Mouse (Mus musculus) CH12.LX (cell line): ENCODE measurements around the gene Actb. TPM values are rescaled to one million over a fixed set of nuclear protein-coding genes. Genes with fewer than 3 reads are reported as not detected.
A peak's percentile ranks its signal among the peaks of the same experiment; 100 is the strongest.

Source experiments
- DNase-seq: peaks from one replicate; pipeline ENCODE4 v3.0.0-alpha.2; 2013; ENCODE audit errors: extremely low read depth
- H3K27ac ChIP-seq: 2 replicates; pipeline ENCODE4 v1.5.1; 2012; ENCODE audit warnings: low read depth, mild to moderate bottlenecking, control low read depth, moderate library complexity; ENCODE audit not compliant: insufficient read depth
- H3K27me3 ChIP-seq: replicated peaks from 2 replicates; pipeline ENCODE3; 2012; ENCODE audit warnings: inconsistent platforms
- H3K36me3 ChIP-seq, 2 experiments: replicated peaks in 1 of 2; 2 replicates each; pipeline versions ENCODE3 to v1.6.1; 2012; ENCODE audit warnings: inconsistent platforms in 1 of 2, low read length in 1 of 2, mild to moderate bottlenecking in 1 of 2, mixed read lengths in 1 of 2, moderate library complexity in 1 of 2; ENCODE audit not compliant: control insufficient read depth in 1 of 2, insufficient read depth in 1 of 2
- H3K4me1 ChIP-seq, 2 experiments: 2 replicates each; pipeline ENCODE4 v1.6.1; 2012; ENCODE audit warnings: inconsistent platforms in 1 of 2, moderate library complexity in 1 of 2; ENCODE audit not compliant: insufficient read depth in 2 of 2, control insufficient read depth in 1 of 2
- H3K4me2 ChIP-seq: 2 replicates; pipeline ENCODE4 v1.6.1; 2012; ENCODE audit warnings: low read depth, mild to moderate bottlenecking, control low read depth; ENCODE audit not compliant: poor library complexity, insufficient read depth, severe bottlenecking
- H3K4me3 ChIP-seq, 3 experiments: fragments of 150-350 bp in 1 of 3; sonication (generic) in 1 of 3; replicated peaks in 1 of 3; 2 replicates each; pipeline versions ENCODE3 to v1.5.1; 2011 to 2012; ENCODE audit warnings: low read depth in 2 of 3, low read length in 2 of 3, mild to moderate bottlenecking in 2 of 3, moderate library complexity in 2 of 3, control low read depth in 1 of 3, improper control_type of control experiment in 1 of 3, inconsistent platforms in 1 of 3, mixed read lengths in 1 of 3; ENCODE audit not compliant: poor library complexity in 1 of 3
- H3K79me2 ChIP-seq: replicated peaks from 2 replicates; pipeline ENCODE4 v1.6.1; 2012; ENCODE audit warnings: mild to moderate bottlenecking, moderate library complexity; ENCODE audit not compliant: control insufficient read depth, poor library complexity, insufficient read depth, severe bottlenecking; ENCODE audit errors: extremely low read depth
- H3K9ac ChIP-seq: 2 replicates; pipeline ENCODE4 v1.6.1; 2012; ENCODE audit warnings: low read depth, mild to moderate bottlenecking, control low read depth, moderate library complexity; ENCODE audit not compliant: insufficient read depth
- H3K9me3 ChIP-seq: replicated peaks from 2 replicates; pipeline ENCODE3; 2012; ENCODE audit warnings: low read length, inconsistent platforms, mixed read lengths
- BHLHE40 ChIP-seq: IDR thresholded peaks from 2 replicates; pipeline ENCODE4 v1.6.1; 2011; ENCODE audit warnings: mild to moderate bottlenecking, low read depth, low read length, improper control_type of control experiment
- CHD1 ChIP-seq: IDR thresholded peaks from 2 replicates; pipeline ENCODE4 v1.6.1; 2012; ENCODE audit warnings: low read depth, low read length, improper control_type of control experiment, inconsistent platforms
- CTCF ChIP-seq, 2 experiments: IDR thresholded peaks in 1 of 2; conservative IDR thresholded peaks in 1 of 2; 2 replicates each; pipeline ENCODE4 v1.5.1; 2011 to 2012; ENCODE audit warnings: low read depth in 2 of 2, low read length in 2 of 2, improper control_type of control experiment in 1 of 2, inconsistent platforms in 1 of 2, mild to moderate bottlenecking in 1 of 2, moderate library complexity in 1 of 2
- E2F4 ChIP-seq: IDR thresholded peaks from 2 replicates; pipeline ENCODE4 v1.6.1; 2011; ENCODE audit warnings: low read depth, low read length, improper control_type of control experiment; ENCODE audit not compliant: insufficient replicate concordance
- EP300 ChIP-seq: IDR thresholded peaks from 2 replicates; pipeline ENCODE4 v1.6.1; 2011; ENCODE audit warnings: low read length, improper control_type of control experiment
- GABPA ChIP-seq: IDR thresholded peaks from 2 replicates; pipeline ENCODE4 v1.6.1; 2012; ENCODE audit warnings: low read depth, low read length, improper control_type of control experiment, inconsistent platforms; ENCODE audit not compliant: insufficient replicate concordance
- HCFC1 ChIP-seq: IDR thresholded peaks from 2 replicates; pipeline ENCODE4 v1.6.1; 2012; ENCODE audit warnings: low read depth, mild to moderate bottlenecking, inconsistent platforms, low read length, improper control_type of control experiment
- IRF4 ChIP-seq: IDR thresholded peaks from 2 replicates; pipeline ENCODE4 v1.6.1; 2014; ENCODE audit warnings: low read depth, mild to moderate bottlenecking, inconsistent platforms, low read length, improper control_type of control experiment
- JUN ChIP-seq: IDR thresholded peaks from 2 replicates; pipeline ENCODE4 v1.6.1; 2011; ENCODE audit warnings: low read depth, mild to moderate bottlenecking, low read length, improper control_type of control experiment, moderate library complexity; ENCODE audit not compliant: insufficient read depth
- JUND ChIP-seq: conservative IDR thresholded peaks from 2 replicates; pipeline ENCODE4 v1.6.1; 2011; ENCODE audit warnings: low read depth, low read length, improper control_type of control experiment
- KAT2A ChIP-seq: IDR thresholded peaks from 2 replicates; pipeline ENCODE4 v1.6.1; 2012; ENCODE audit warnings: low read length, improper control_type of control experiment, inconsistent platforms; ENCODE audit not compliant: insufficient replicate concordance
- MAFK ChIP-seq: IDR thresholded peaks from 2 replicates; pipeline ENCODE4 v1.6.1; 2011; ENCODE audit warnings: low read length, improper control_type of control experiment; ENCODE audit not compliant: insufficient replicate concordance
- MAX ChIP-seq: IDR thresholded peaks from 2 replicates; pipeline ENCODE4 v1.6.1; 2011; ENCODE audit warnings: low read length, improper control_type of control experiment
- MAZ ChIP-seq: IDR thresholded peaks from 2 replicates; pipeline ENCODE4 v1.6.1; 2012; ENCODE audit warnings: low read depth, mild to moderate bottlenecking, inconsistent platforms, low read length, improper control_type of control experiment, moderate library complexity
- MEF2A ChIP-seq: IDR thresholded peaks from 2 replicates; pipeline ENCODE4 v1.6.1; 2014; ENCODE audit warnings: low read depth, mild to moderate bottlenecking, inconsistent platforms, low read length, improper control_type of control experiment, borderline replicate concordance
- MXI1 ChIP-seq: IDR thresholded peaks from 2 replicates; pipeline ENCODE4 v1.6.1; 2011; ENCODE audit warnings: mild to moderate bottlenecking, low read depth, low read length, improper control_type of control experiment
- MYC ChIP-seq: IDR thresholded peaks from 2 replicates; pipeline ENCODE4 v1.6.1; 2011; ENCODE audit warnings: low read depth, mild to moderate bottlenecking, improper control_type of control experiment, low read length
- NELFE ChIP-seq: IDR thresholded peaks from 2 replicates; pipeline ENCODE4 v1.6.1; 2011; ENCODE audit warnings: low read depth, low read length, improper control_type of control experiment
- NRF1 ChIP-seq: IDR thresholded peaks from 2 replicates; pipeline ENCODE4 v1.6.1; 2014; ENCODE audit warnings: low read depth, mild to moderate bottlenecking, inconsistent platforms, low read length, improper control_type of control experiment, moderate library complexity
- POLR2A ChIP-seq: IDR thresholded peaks from 2 replicates; pipeline ENCODE4 v1.6.1; 2011; ENCODE audit warnings: low read depth, mild to moderate bottlenecking, improper control_type of control experiment, low read length
- POLR2AphosphoS2 ChIP-seq: IDR thresholded peaks from 2 replicates; pipeline ENCODE4 v1.6.1; 2011; ENCODE audit warnings: low read depth, low read length, improper control_type of control experiment
- RAD21 ChIP-seq: IDR thresholded peaks from 2 replicates; pipeline ENCODE4 v1.6.1; 2011; ENCODE audit warnings: low read depth, mild to moderate bottlenecking, low read length, improper control_type of control experiment, moderate library complexity
- RCOR1 ChIP-seq: conservative IDR thresholded peaks from 2 replicates; pipeline ENCODE4 v1.6.1; 2012; ENCODE audit warnings: low read depth, mild to moderate bottlenecking, inconsistent platforms, low read length, improper control_type of control experiment
- SIN3A ChIP-seq: IDR thresholded peaks from 2 replicates; pipeline ENCODE4 v1.6.1; 2012; ENCODE audit warnings: low read length, improper control_type of control experiment, inconsistent platforms
- SMC3 ChIP-seq: IDR thresholded peaks from 2 replicates; pipeline ENCODE4 v1.6.1; 2011; ENCODE audit warnings: low read depth, low read length, improper control_type of control experiment
- TBP ChIP-seq: conservative IDR thresholded peaks from 2 replicates; pipeline ENCODE4 v1.6.1; 2011; ENCODE audit warnings: low read depth, low read length, improper control_type of control experiment
- TCF12 ChIP-seq: IDR thresholded peaks from 2 replicates; pipeline ENCODE4 v1.6.1; 2014; ENCODE audit warnings: low read depth, mild to moderate bottlenecking, inconsistent platforms, low read length, improper control_type of control experiment
- UBTF ChIP-seq: IDR thresholded peaks from 2 replicates; pipeline ENCODE4 v1.6.1; 2012; ENCODE audit warnings: low read depth, mild to moderate bottlenecking, inconsistent platforms, low read length, improper control_type of control experiment, moderate library complexity
- USF1 ChIP-seq: IDR thresholded peaks from 2 replicates; pipeline ENCODE4 v1.6.1; 2014; ENCODE audit warnings: low read depth, mild to moderate bottlenecking, inconsistent platforms, low read length, improper control_type of control experiment
- USF2 ChIP-seq: conservative IDR thresholded peaks from 2 replicates; pipeline ENCODE4 v1.6.1; 2011; ENCODE audit warnings: low read depth, low read length, improper control_type of control experiment
- ZC3H11A ChIP-seq: IDR thresholded peaks from 2 replicates; pipeline ENCODE4 v1.6.1; 2012; ENCODE audit warnings: low read depth, mild to moderate bottlenecking, inconsistent platforms, low read length, improper control_type of control experiment
- ZKSCAN1 ChIP-seq: IDR thresholded peaks from 2 replicates; pipeline ENCODE4 v1.6.1; 2012; ENCODE audit warnings: low read depth, inconsistent platforms, low read length, improper control_type of control experiment, borderline replicate concordance
- ZMIZ1 ChIP-seq: IDR thresholded peaks from 2 replicates; pipeline ENCODE4 v1.6.1; 2012; ENCODE audit warnings: low read depth, mild to moderate bottlenecking, inconsistent platforms, low read length, improper control_type of control experiment
- ZNF384 ChIP-seq: IDR thresholded peaks from 2 replicates; pipeline ENCODE4 v1.6.1; 2012; ENCODE audit warnings: low read depth, low read length, improper control_type of control experiment, inconsistent platforms
- dilution Hi-C: fragments of 300-500 bp; cut with MboI; formaldehyde crosslinking; loops from 2 replicates; pipeline ENCODE4 v1.14.3; 2020; ENCODE audit warnings: low sequenced_read_pairs; ENCODE audit not compliant: extremely low pct_unique_long_range_greater_than_20kb, extremely low pct_ligation_motif_present
- in situ Hi-C: fragments of 300-500 bp; cut with MboI; formaldehyde crosslinking; loops from 3 replicates; pipeline ENCODE4 v1.14.3; 2019; ENCODE audit warnings: low sequenced_read_pairs, low pct_ligation_motif_present, low pct_unique_long_range_greater_than_20kb, mixed read lengths
- polyA plus RNA-seq: library from polyadenylated mRNA; unstranded; fragments of >175 nt; gene quantifications from 2 replicates; pipeline ENCODE4 v1.2.1, GENCODE M21; 2012; ENCODE audit warnings: low read depth; ENCODE audit not compliant: insufficient read length
- total RNA-seq, 2 experiments: library from RNA; depleted of rRNA; stranded (reverse); fragments of 300-350 nt in 1 of 2; fragments of >200 nt in 1 of 2; gene quantifications; 2 replicates each; pipeline ENCODE4 v1.2.3; 2012 to 2014

Gene Actb
- total and polyA plus RNA-seq, 3 experiments, result 3,882 to 5,048 (median 4,756) TPM

GRCm38 (mm10) chr5:142896192-142896591, 10.4 kb downstream of the Actb start (continued):
- TF ChIP-seq USF2 (no peak), JUND (no peak), RCOR1 (no peak), RAD21 (peak; percentile 0), SMC3 (peak; percentile 18; the same call in 1 of the 2 replicates), MXI1 (0 out of 2 replicates have a peak, but pooled peaks have one; percentile 36), JUN (no peak), KAT2A (no peak), MEF2A (no peak), CHD1 (no peak), EP300 (no peak)

GRCm38 (mm10) chr5:142894918-142895613, 11.5 kb downstream of the Actb start, which contains the start of gene Fbxl18:
Fbxl18 (minus strand) TSS chr5:142895421.
- no peaks in the 10 kb centered on the region; the same call in 1 of the 2 replicates for H3K79me2 ChIP-seq
- H3K27me3 ChIP-seq, result no peaks in the 10 kb centered on the region
- H3K9me3 ChIP-seq, result no peaks in the 10 kb centered on the region
- peaks cover 7 to 26% of the 10 kb centered on the region in 2 experiments for H3K36me3 ChIP-seq
- H3K4me2 ChIP-seq, result peak within 1 kb of the TSS; percentile 91
- H3K27ac ChIP-seq, result peak within 1 kb of the TSS; percentile 30; the same call in 1 of the 2 replicates
- DNase-seq, result peak; percentile 88
- peaks cover 8 to 29% of the 10 kb centered on the region in 2 experiments for H3K4me1 ChIP-seq
- dilution Hi-C loops, result no loop called here
- peak within 1 kb of the TSS; percentile 87 to 99 (median 93) for H3K4me3 ChIP-seq
- in situ Hi-C loops, result no loop called here
- H3K9ac ChIP-seq, result peak within 1 kb of the TSS; percentile 78
- TF ChIP-seq USF1, result no peak
- peak; percentile 96; the same call in 1 of the 2 replicates for TF ChIP-seq KAT2A
- TF ChIP-seq TBP, result peak; percentile 65; the same call in 1 of the 2 replicates
- peak; percentile 49; the same call in 1 of the 2 replicates for TF ChIP-seq BHLHE40
- peak; percentile 98 for TF ChIP-seq HCFC1
- TF ChIP-seq JUND, result no peak
- peak; percentile 85 for TF ChIP-seq POLR2A
- TF ChIP-seq SIN3A, result peak; percentile 94
- TF ChIP-seq EP300, result no peak
- TF ChIP-seq ZNF384, result no peak
- TF ChIP-seq SMC3, result no peak
- TF ChIP-seq IRF4, result peak; percentile 34; the same call in 1 of the 2 replicates
- no peak for TF ChIP-seq ZKSCAN1
- TF ChIP-seq CHD1, result no peak
- peak; percentile 47 for TF ChIP-seq MAX
- TF ChIP-seq JUN, result no peak
- TF ChIP-seq RAD21, result no peak
- peak; percentile 72 for TF ChIP-seq TCF12
- peak; percentile 76 for TF ChIP-seq NELFE
- peak; percentile 69 for TF ChIP-seq NRF1
- TF ChIP-seq MYC, result peak; percentile 58
- no peak for TF ChIP-seq MAFK
- TF ChIP-seq MEF2A, result no peak; the same call in 1 of the 2 replicates
- no peak for TF ChIP-seq UBTF
- no peak for TF ChIP-seq POLR2AphosphoS2
- no peak for TF ChIP-seq E2F4
- TF ChIP-seq ZMIZ1, result 0 out of 2 replicates have a peak, but pooled peaks have one; percentile 35
- no peak for TF ChIP-seq CTCF (conservative IDR thresholded peaks at IDR 0.05 in 1 of 2, IDR thresholded peaks at IDR 0.05 in 1 of 2; ENCODE audit: low read depth in 2 of 2, low read length in 2 of 2)
- TF ChIP-seq MXI1, result peak; percentile 82
- no peak for TF ChIP-seq ZC3H11A
- no peak for TF ChIP-seq MAZ
- peak; percentile 74; the same call in 1 of the 2 replicates for TF ChIP-seq GABPA
